In genomic region chr19:7155196-7155595, GRCm38 (mm10) we compare ENCODE assay signal across 8 mouse cellular contexts. TPM values are rescaled to one million over a fixed set of nuclear protein-coding genes. Genes with fewer than 3 reads are reported as not detected.
DNase-seq lines count a peak whose midpoint lies in the region; ATAC-seq and TF ChIP-seq lines count a peak whose summit lies in the region.

No protein-coding gene starts in this region.

- H3K4me2 ChIP-seq in forebrain, embryonic 14.5 days (ENCODE audit: low read length): no peak overlapping the region
- H3K4me2 ChIP-seq in intestine, postnatal 0 days (replicated peaks; ENCODE audit: low read depth): no peak overlapping the region
- H3K4me2 ChIP-seq in neural tube, embryonic 14.5 days (ENCODE audit: low read depth, low read length): no peak overlapping the region

- no peaks in the 10 kb centered on the region for H3K9me3 ChIP-seq in forebrain, embryonic 14.5 days (replicated peaks; ENCODE audit: control insufficient read depth, low read length)
- H3K9me3 ChIP-seq in intestine, postnatal 0 days (ENCODE audit: control insufficient read depth): no peaks in the 10 kb centered on the region
- no peaks in the 10 kb centered on the region for H3K9me3 ChIP-seq in neural tube, embryonic 14.5 days (ENCODE audit: control insufficient read depth, low read length)

- peak; percentile 53 for DNase-seq in left cerebral cortex, postnatal 4 days
- DNase-seq in left cerebral cortex, postnatal 36 days (ENCODE audit: low spot score in 2 of 2): no peak
- DNase-seq in forebrain, embryonic 14.5 days (ENCODE audit: low spot score): no peak
- no peak for DNase-seq in Muller cell, postnatal 12 days (ENCODE audit: inconsistent ontology term)
- DNase-seq in lung, postnatal 10 days: no peak
- DNase-seq in lung, adult 2 months: no peak

- intact Hi-C loops in left cerebral cortex, postnatal 4 days (cut with DNase I): no loop called here
- intact Hi-C loops in left cerebral cortex, postnatal 36 days (cut with DNase I): no loop called here

- no peak overlapping the region for H3K9ac ChIP-seq in forebrain, embryonic 14.5 days (ENCODE audit: low read length)
- no peak overlapping the region for H3K9ac ChIP-seq in intestine, postnatal 0 days (ENCODE audit: low read depth, low read length)
- no peak overlapping the region for H3K9ac ChIP-seq in neural tube, embryonic 14.5 days (replicated peaks; ENCODE audit: low read depth, low read length)

- no peaks in the 10 kb centered on the region for H3K27me3 ChIP-seq in forebrain, embryonic 14.5 days (replicated peaks; ENCODE audit: control insufficient read depth, insufficient read depth, low read length)
- H3K27me3 ChIP-seq in intestine, postnatal 0 days (replicated peaks; ENCODE audit: control insufficient read depth, insufficient read depth, low read length): 0 out of 2 replicates have a peak, but pooled peaks cover 6% of the 10 kb centered on the region
- peaks cover 2% of the 10 kb centered on the region; the same call in 1 of the 2 replicates for H3K27me3 ChIP-seq in neural tube, embryonic 14.5 days (ENCODE audit: control insufficient read depth, insufficient read depth, low read length)

- H3K36me3 ChIP-seq in forebrain, embryonic 14.5 days (ENCODE audit: control insufficient read depth, insufficient read depth, low read length): no peaks in the 10 kb centered on the region
- H3K36me3 ChIP-seq in intestine, postnatal 0 days (ENCODE audit: control insufficient read depth, insufficient read depth): no peaks in the 10 kb centered on the region
- no peaks in the 10 kb centered on the region for H3K36me3 ChIP-seq in neural tube, embryonic 14.5 days (ENCODE audit: control insufficient read depth, insufficient read depth, low read length)

- TF ChIP-seq POLR2A in lung, adult 2 months (IDR thresholded peaks at IDR 0.05; ENCODE audit: borderline replicate concordance, extremely low read depth, low read depth, low read length): no peak

- WGBS in forebrain, embryonic 14.5 days: 45% methylated on average over 6 of the region's 6 CpGs
- WGBS in intestine, postnatal 0 days: 70% methylated on average over 6 of the region's 6 CpGs
- 50% methylated on average over 6 of the region's 6 CpGs for WGBS in neural tube, embryonic 14.5 days
- WGBS in lung, adult 2 months: 86% methylated on average over 6 of the region's 6 CpGs

- H3K4me1 ChIP-seq in forebrain, embryonic 14.5 days (ENCODE audit: control insufficient read depth, insufficient read depth, low read length): peaks cover 46% of the 10 kb centered on the region
- H3K4me1 ChIP-seq in intestine, postnatal 0 days (replicated peaks; ENCODE audit: control insufficient read depth, insufficient read depth, low read length): no peaks in the 10 kb centered on the region
- peaks cover 31% of the 10 kb centered on the region for H3K4me1 ChIP-seq in neural tube, embryonic 14.5 days (ENCODE audit: control insufficient read depth, insufficient read depth, low read length)
- H3K4me1 ChIP-seq in lung, adult 2 months (ENCODE audit: control insufficient read depth, insufficient read depth, low read length): no peaks in the 10 kb centered on the region

- H3K4me3 ChIP-seq in forebrain, embryonic 14.5 days (ENCODE audit: low read depth, low read length): no peak overlapping the region
- H3K4me3 ChIP-seq in intestine, postnatal 0 days (ENCODE audit: low read depth, low read length): no peak overlapping the region
- no peak overlapping the region for H3K4me3 ChIP-seq in neural tube, embryonic 14.5 days (ENCODE audit: low read depth, low read length)
- no peak overlapping the region for H3K4me3 ChIP-seq in lung, adult 2 months (replicated peaks; ENCODE audit: extremely low read depth, low read depth, low read length)

- TF ChIP-seq CTCF in intestine, postnatal 0 days (IDR thresholded peaks at IDR 0.05; ENCODE audit: low read depth): no peak
- no peak for TF ChIP-seq CTCF in lung, adult 2 months (IDR thresholded peaks at IDR 0.05; ENCODE audit: insufficient read depth, low read length)

- no peak for ATAC-seq in forebrain, embryonic 14.5 days
- ATAC-seq in intestine, postnatal 0 days: peak; percentile 59
- peak; percentile 29; the same call in 1 of the 2 replicates for ATAC-seq in neural tube, embryonic 14.5 days (ENCODE audit: low read depth)

- peak overlapping the region; percentile 44; the same call in 1 of the 2 replicates for H3K27ac ChIP-seq in forebrain, embryonic 14.5 days (ENCODE audit: low read depth, low read length)
- no peak overlapping the region for H3K27ac ChIP-seq in intestine, postnatal 0 days (ENCODE audit: low read depth, low read length)
- no peak overlapping the region for H3K27ac ChIP-seq in neural tube, embryonic 14.5 days (ENCODE audit: low read depth, low read length)

RNA-seq across cellular contexts. Expression of gene Flrt1, which starts 49.7 kb away (rescaled TPM):
- 10 to 100 TPM; 22.4 to 23.5 TPM for total RNA-seq in left cerebral cortex, postnatal 4 days (2021)
- 10 to 100 TPM; 36.2 to 41.7 TPM for total RNA-seq in left cerebral cortex, postnatal 36 days (2021)
- polyA plus RNA-seq in forebrain, embryonic 14.5 days (2014; fragmentation: Nextera tagmentation; extraction: Ambion mirVana): 9.5 and 12.2 TPM in 2 replicates
- polyA plus RNA-seq in intestine, postnatal 0 days (2015; fragmentation: Nextera tagmentation; extraction: Ambion mirVana): 0.75 and 0.82 TPM in 2 replicates
- polyA plus RNA-seq in neural tube, embryonic 14.5 days (2014; fragmentation: Nextera tagmentation; extraction: Ambion mirVana): 11.0 and 13.3 TPM in 2 replicates
- 0.29 and 0.40 TPM in 2 replicates for polyA plus RNA-seq in lung, adult 2 months (2012; rRNA removed)

RNA-seq across cellular contexts. Expression of gene Otub1, which starts 50.9 kb away (rescaled TPM):
- total RNA-seq in left cerebral cortex, postnatal 4 days (2021): 100 to 1,000 TPM; 181 TPM
- total RNA-seq in left cerebral cortex, postnatal 36 days (2021): 100 to 1,000 TPM; 253 to 285 TPM
- polyA plus RNA-seq in forebrain, embryonic 14.5 days (2014; fragmentation: Nextera tagmentation; extraction: Ambion mirVana): 262 TPM in 2 replicates
- 121 and 126 TPM in 2 replicates for polyA plus RNA-seq in intestine, postnatal 0 days (2015; fragmentation: Nextera tagmentation; extraction: Ambion mirVana)
- polyA plus RNA-seq in neural tube, embryonic 14.5 days (2014; fragmentation: Nextera tagmentation; extraction: Ambion mirVana): 240 and 255 TPM in 2 replicates
- 74.5 and 82.0 TPM in 2 replicates for polyA plus RNA-seq in lung, adult 2 months (2012; rRNA removed)
